Mouse (Mus musculus) left cerebral cortex, postnatal 10 days (tissue): ENCODE results near the gene Syvn1. TPM values are rescaled to one million over a fixed set of nuclear protein-coding genes. Genes with fewer than 3 reads are reported as not detected.
A peak's percentile ranks its signal among the peaks of the same experiment; 100 is the strongest.

Experiments
- DNase-seq, 2 experiments: peaks; one replicate each; pipeline ENCODE4 v3.0.0; 2021 to 2022; ENCODE audit warnings: low spot score in 2 of 2, mixed read lengths in 1 of 2; ENCODE audit errors: extremely low spot score in 1 of 2
- intact Hi-C: fragments of 180-260 bp; cut with DNase I; formaldehyde crosslinking; loops from one replicate; pipeline ENCODE4 v1.15.1; 2025
- total RNA-seq, 2 experiments: library from RNA; stranded (reverse); gene quantifications; 2 replicates each; pipeline ENCODE4 v1.2.3; 2021

Syvn1 gene
- 10 to 100 TPM; 39.3 to 40.2 TPM for total RNA-seq

GRCm38 (mm10) chr19:6046294-6047153, at the start of gene Syvn1:
Gene Syvn1, plus strand, starts transcription at chr19:6046576.
- DNase-seq: peak; percentile 93 to 94
- intact Hi-C loops: loop anchor here (5.0 kb wide), 1 partner anchor 124 kb away; the partner anchor contains the start of gene Cdc42ep2

- intact Hi-C loops: no loop called here
- DNase-seq: no peak
Observed at GRCm38 (mm10) chr19:5998180-5998579, 48.2 kb upstream of the Syvn1 start.

GRCm38 (mm10) chr19:5999969-6000368, 46.4 kb upstream of the Syvn1 start:
- DNase-seq: no peak
- intact Hi-C loops: no loop called here

- no peak for DNase-seq
- intact Hi-C loops: no loop called here
Observed at GRCm38 (mm10) chr19:6005541-6005940, 40.8 kb upstream of the Syvn1 start.

- intact Hi-C loops: no loop called here
- DNase-seq: no peak
Observed at GRCm38 (mm10) chr19:6007013-6007412, 39.4 kb upstream of the Syvn1 start.

GRCm38 (mm10) chr19:6009137-6009536, 37.2 kb upstream of the Syvn1 start:
- intact Hi-C loops: no loop called here
- DNase-seq: no peak

- intact Hi-C loops: loop anchor here (10.0 kb wide), 1 partner anchor 229 kb away; no protein-coding TSS in a partner anchor
- DNase-seq: no peak
Observed at GRCm38 (mm10) chr19:6013691-6014090, 32.7 kb upstream of the Syvn1 start.

GRCm38 (mm10) chr19:6014991-6015510, 31.3 kb upstream of the Syvn1 start:
- intact Hi-C loops: loop anchor here (10.0 kb wide), 1 partner anchor 230 kb away; no protein-coding TSS in a partner anchor
- DNase-seq: peak in 1 of 2 experiments; percentile 59

GRCm38 (mm10) chr19:6015511-6016315, 30.7 kb upstream of the Syvn1 start, which contains the start of gene Capn1:
Gene Capn1, minus strand, starts transcription at chr19:6015897.
- peak; percentile 16 to 83 for DNase-seq
- intact Hi-C loops: loop anchor here (10.0 kb wide), 1 partner anchor 231 kb away; no protein-coding TSS in a partner anchor

GRCm38 (mm10) chr19:6016532-6016931, 29.8 kb upstream of the Syvn1 start:
- intact Hi-C loops: loop anchor here (10.0 kb wide), 1 partner anchor 232 kb away; no protein-coding TSS in a partner anchor
- DNase-seq: no peak

- intact Hi-C loops: loop anchor here (1.0 to 10.0 kb wide), 3 partner anchors 54 to 234 kb away; partner anchors contain the start of gene Pola2
- DNase-seq: peak; percentile 73 to 87
Observed at GRCm38 (mm10) chr19:6018142-6019089, 28.0 kb upstream of the Syvn1 start.

- DNase-seq: no peak
- intact Hi-C loops: no loop called here
Observed at GRCm38 (mm10) chr19:6020276-6020675, 26.1 kb upstream of the Syvn1 start.

- no peak for DNase-seq
- intact Hi-C loops: no loop called here
Observed at GRCm38 (mm10) chr19:6023059-6023458, 23.3 kb upstream of the Syvn1 start.

- no peak for DNase-seq
- intact Hi-C loops: no loop called here
Observed at GRCm38 (mm10) chr19:6023930-6024329, 22.4 kb upstream of the Syvn1 start.

- intact Hi-C loops: no loop called here
- DNase-seq: no peak
Observed at GRCm38 (mm10) chr19:6028991-6029390, 17.4 kb upstream of the Syvn1 start.

- DNase-seq: no peak
- intact Hi-C loops: no loop called here
Observed at GRCm38 (mm10) chr19:6029426-6029825, 16.9 kb upstream of the Syvn1 start.

- DNase-seq: no peak
- intact Hi-C loops: no loop called here
Observed at GRCm38 (mm10) chr19:6030520-6031280, 15.7 kb upstream of the Syvn1 start.
